Mouse (Mus musculus) fibroblast of lung, adult 2 months (primary cell): ENCODE results near the gene Ap5s1.

ENCODE experiments used
- DNase-seq: peaks from one replicate; pipeline ENCODE4 v3.0.0-alpha.2; 2011; ENCODE audit warnings: low read depth

The Ap5s1 gene

GRCm38 (mm10) chr2:131187602-131187922, 19.3 kb upstream of the Ap5s1 start:
- no peak for DNase-seq

- no peak for DNase-seq
These were observed 18.6 kb upstream of the Ap5s1 start for GRCm38 (mm10) chr2:131188311-131188710.

GRCm38 (mm10) chr2:131189521-131190309, 17.2 kb upstream of the Ap5s1 start:
- no peak for DNase-seq

- no peak for DNase-seq
These were observed 16.4 kb upstream of the Ap5s1 start for GRCm38 (mm10) chr2:131190344-131191004.

GRCm38 (mm10) chr2:131191005-131191390, 15.9 kb upstream of the Ap5s1 start:
- no peak for DNase-seq

- no peak for DNase-seq
These were observed 10.1 kb upstream of the Ap5s1 start for GRCm38 (mm10) chr2:131196606-131197316.

GRCm38 (mm10) chr2:131200710-131201109, 6.2 kb upstream of the Ap5s1 start:
- DNase-seq = no peak

GRCm38 (mm10) chr2:131201262-131201661, 5.6 kb upstream of the Ap5s1 start:
- peak; percentile 78 for DNase-seq

GRCm38 (mm10) chr2:131203816-131204409, 3.0 kb upstream of the Ap5s1 start:
- no peak for DNase-seq

- peak; percentile 98 for DNase-seq
These were observed 2.4 kb upstream of the Ap5s1 start for GRCm38 (mm10) chr2:131204410-131204981.

- DNase-seq = no peak
These were observed 1.2 kb upstream of the Ap5s1 start for GRCm38 (mm10) chr2:131205521-131206182.

GRCm38 (mm10) chr2:131208356-131208755, 1.5 kb downstream of the Ap5s1 start:
- DNase-seq = no peak

GRCm38 (mm10) chr2:131209125-131209795, 2.4 kb downstream of the Ap5s1 start:
- DNase-seq = no peak

- peak; percentile 86 for DNase-seq
These were observed 3.3 kb downstream of the Ap5s1 start for GRCm38 (mm10) chr2:131209969-131210792.

- no peak for DNase-seq
These were observed 4.2 kb downstream of the Ap5s1 start for GRCm38 (mm10) chr2:131211026-131211615.

- DNase-seq = no peak
These were observed 6.9 kb downstream of the Ap5s1 start for GRCm38 (mm10) chr2:131213773-131214172.

GRCm38 (mm10) chr2:131215941-131216858, 9.3 kb downstream of the Ap5s1 start:
- no peak for DNase-seq

- no peak for DNase-seq
These were observed 13.2 kb downstream of the Ap5s1 start for GRCm38 (mm10) chr2:131220030-131220429.
